Mouse (Mus musculus) CD4-positive helper T cell, adult 2 months (primary cell): Measurements from ENCODE around the gene Arfgef2.

ENCODE experiments used
- DNase-seq: peaks from one replicate; pipeline ENCODE4 v3.0.0-alpha.2; 2012; ENCODE audit warnings: low read depth, missing footprints, low spot score

The Arfgef2 gene

GRCm38 (mm10) chr2:166903719-166904282 is 98.4 kb downstream of the Arfgef2 start:
- DNase-seq, result peak; percentile 20

- DNase-seq, result peak; percentile 98
These were observed 100.5 kb downstream of the Arfgef2 start, which contains the start of gene Cse1l for GRCm38 (mm10) chr2:166905711-166906522. Gene Cse1l (plus strand): TSS chr2:166906040.

- DNase-seq, result peak; percentile 48
These were observed 101.3 kb downstream of the Arfgef2 start for GRCm38 (mm10) chr2:166906523-166907182.

- DNase-seq, result no peak
These were observed 104.3 kb downstream of the Arfgef2 start for GRCm38 (mm10) chr2:166909729-166910128.

GRCm38 (mm10) chr2:166910536-166910935 is 105.1 kb downstream of the Arfgef2 start:
- no peak for DNase-seq

GRCm38 (mm10) chr2:166923971-166924370 is 118.6 kb downstream of the Arfgef2 start:
- DNase-seq, result no peak

- DNase-seq, result no peak
These were observed 128.6 kb downstream of the Arfgef2 start for GRCm38 (mm10) chr2:166933943-166934342.

- no peak for DNase-seq
These were observed 129.0 kb downstream of the Arfgef2 start for GRCm38 (mm10) chr2:166934416-166934815.

- no peak for DNase-seq
These were observed 130.2 kb downstream of the Arfgef2 start for GRCm38 (mm10) chr2:166935582-166935981.

- DNase-seq, result no peak
These were observed 130.8 kb downstream of the Arfgef2 start for GRCm38 (mm10) chr2:166936166-166936565.

- no peak for DNase-seq
These were observed 137.8 kb downstream of the Arfgef2 start for GRCm38 (mm10) chr2:166943146-166943545.

- DNase-seq, result no peak
These were observed 139.0 kb downstream of the Arfgef2 start for GRCm38 (mm10) chr2:166944346-166944745.

GRCm38 (mm10) chr2:166945456-166945855 is 140.1 kb downstream of the Arfgef2 start:
- DNase-seq, result peak; percentile 28
